Mouse (Mus musculus) stomach, embryonic 16.5 days (tissue): Measurements from ENCODE around the gene Fgf13. TPM values are rescaled to one million over a fixed set of nuclear protein-coding genes. Genes with fewer than 3 reads are reported as not detected.

Experiments
- ATAC-seq: fragments of 200-750 bp; cut with Nextera tagmentation; 2 replicates; pipeline ENCODE4 v1.8.0; 2017; ENCODE audit warnings: moderate number of reproducible peaks, moderate TSS enrichment; ENCODE audit not compliant: insufficient read depth, low FRiP score
- H3K27ac ChIP-seq: fragments of 300-500 bp; sonication (generic); 2 replicates; pipeline ENCODE4 v1.5.1; 2014; ENCODE audit warnings: low read length
- H3K27me3 ChIP-seq: fragments of 300-500 bp; sonication (generic); 2 replicates; pipeline ENCODE4 v1.6.1; 2014; ENCODE audit warnings: low read length, control low read depth, mixed read lengths; ENCODE audit not compliant: control insufficient read depth, insufficient read depth
- H3K36me3 ChIP-seq: fragments of 300-500 bp; sonication (generic); 2 replicates; pipeline ENCODE4 v1.6.1; 2014; ENCODE audit warnings: low read length; ENCODE audit not compliant: control insufficient read depth, insufficient read depth
- H3K4me1 ChIP-seq: fragments of 300-500 bp; sonication (generic); 2 replicates; pipeline ENCODE4 v1.6.1; 2014; ENCODE audit warnings: low read length, control low read depth, mixed read lengths; ENCODE audit not compliant: control insufficient read depth, insufficient read depth
- H3K4me2 ChIP-seq: fragments of 300-500 bp; sonication (generic); 2 replicates; pipeline ENCODE4 v1.6.1; 2014; ENCODE audit warnings: low read depth, low read length, mixed read lengths
- H3K4me3 ChIP-seq: fragments of 300-500 bp; sonication (generic); replicated peaks from 2 replicates; pipeline ENCODE4 v1.5.1; 2014; ENCODE audit warnings: mild to moderate bottlenecking, low read length
- H3K9ac ChIP-seq: fragments of 300-500 bp; sonication (generic); 2 replicates; pipeline ENCODE4 v1.6.1; 2014; ENCODE audit warnings: low read length
- H3K9me3 ChIP-seq: fragments of 300-500 bp; sonication (generic); replicated peaks from 2 replicates; pipeline ENCODE4 v1.6.1; 2016; ENCODE audit warnings: low read length, control low read depth; ENCODE audit not compliant: control insufficient read depth
- WGBS: fragments of 180-500 bp; shearing (Covaris S2); extraction: QIAGEN DNeasy Blood & Tissue Kit; methylation state at CpG from one replicate; pipeline ENCODE4 v1.1.7; 2014; 5-methylcytosine and 5-hydroxymethylcytosine counted together
- microRNA counts: library from miRNA; unstranded; fragments of <30 nt; microRNA quantifications from one replicate; lab custom pipeline; 2016
- microRNA-seq: library from miRNA; unstranded; fragments of <30 nt; microRNA quantifications from one replicate; pipeline ENCODE4, GENCODE M21; 2016
- polyA plus RNA-seq: library from polyadenylated mRNA; unstranded; fragments of >200 nt; fragmentation: Nextera tagmentation; extraction: Ambion mirVana; gene quantifications from 2 replicates; pipeline ENCODE4 v1.2.1, GENCODE M21; 2015

Fgf13 gene
- polyA plus RNA-seq, 1 experiment from 2014 or later = 31.3 TPM

DNA sequence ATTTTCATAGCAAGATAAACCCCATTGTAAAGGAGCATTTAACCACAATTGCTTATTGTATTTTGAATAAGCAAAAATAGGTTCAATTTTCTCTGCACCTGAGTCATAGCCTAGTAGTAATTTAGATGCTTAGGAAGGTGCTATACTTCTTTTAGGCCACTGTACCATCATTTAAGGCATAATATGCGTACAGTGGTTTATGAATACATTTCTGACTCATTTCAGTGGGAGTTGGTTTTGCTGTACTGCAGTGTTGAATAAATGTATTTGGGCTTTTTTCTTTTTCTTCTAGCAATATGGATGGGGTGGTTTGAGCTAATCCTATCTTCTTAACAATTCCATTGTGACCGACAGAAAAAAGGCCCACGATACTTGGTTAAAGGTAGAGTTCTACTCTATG lies 481.9 kb downstream of the Fgf13 start:
- ATAC-seq = no peak
- H3K4me3 ChIP-seq = no peak overlapping the region
- WGBS = 92% methylated on average over 3 of the region's 3 CpGs
- H3K27me3 ChIP-seq = no peaks in the 10 kb centered on the region
- H3K9me3 ChIP-seq = no peaks in the 10 kb centered on the region
- H3K36me3 ChIP-seq = no peaks in the 10 kb centered on the region
- H3K4me1 ChIP-seq = no peaks in the 10 kb centered on the region
- no peak overlapping the region for H3K4me2 ChIP-seq
- H3K9ac ChIP-seq = no peak overlapping the region
- H3K27ac ChIP-seq = no peak overlapping the region

DNA sequence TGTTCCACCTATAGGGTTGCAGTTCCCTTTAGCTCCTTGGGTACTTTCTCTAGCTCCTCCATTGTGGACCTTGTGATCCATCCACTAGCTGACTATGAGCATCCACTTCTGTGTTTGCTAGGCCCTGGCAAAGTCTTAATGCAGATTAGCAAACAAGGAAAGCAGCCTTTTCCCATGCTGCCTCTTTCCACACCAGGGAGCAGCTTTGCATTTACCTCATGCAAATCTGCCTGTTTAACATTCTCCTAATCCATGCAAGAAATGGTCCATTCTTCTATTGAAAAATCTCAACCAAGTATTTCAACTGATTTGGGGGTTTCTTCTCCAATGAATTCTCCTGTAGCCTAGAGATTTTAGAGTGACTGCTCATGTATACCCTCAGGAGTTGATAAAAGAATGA lies 487.4 kb downstream of the Fgf13 start:
- H3K4me3 ChIP-seq = no peak overlapping the region
- H3K36me3 ChIP-seq = no peaks in the 10 kb centered on the region
- H3K9me3 ChIP-seq = no peaks in the 10 kb centered on the region
- no peaks in the 10 kb centered on the region for H3K27me3 ChIP-seq
- no peak overlapping the region for H3K4me2 ChIP-seq
- ATAC-seq = no peak
- H3K27ac ChIP-seq = no peak overlapping the region
- no peaks in the 10 kb centered on the region for H3K4me1 ChIP-seq
- H3K9ac ChIP-seq = no peak overlapping the region

DNA sequence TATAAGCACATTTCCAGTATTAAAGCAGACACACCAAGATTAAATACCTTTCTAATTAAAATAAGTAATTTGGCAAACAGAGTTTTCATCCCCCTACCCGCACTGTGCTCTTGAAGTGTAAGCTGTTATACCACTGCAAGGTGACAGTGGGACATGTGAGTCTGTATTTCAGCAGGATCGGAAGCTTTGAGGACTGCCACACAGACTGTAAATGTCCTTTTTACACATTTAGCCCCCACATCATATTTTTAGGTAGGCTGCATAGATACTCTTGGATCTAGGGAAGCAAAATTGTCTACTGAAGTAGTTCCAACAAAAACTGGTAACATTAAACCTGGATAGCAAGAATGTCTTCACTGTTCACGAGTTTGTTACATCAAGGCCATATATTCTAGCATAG lies 495.8 kb downstream of the Fgf13 start:
- Histone ChIP-seq H3K36me3 (no peaks in the 10 kb centered on the region), H3K27ac (no peak overlapping the region), H3K9me3 (no peaks in the 10 kb centered on the region), H3K4me1 (no peaks in the 10 kb centered on the region), H3K4me2 (no peak overlapping the region), H3K27me3 (no peaks in the 10 kb centered on the region), H3K9ac (no peak overlapping the region), H3K4me3 (no peak overlapping the region)
- WGBS = 77% methylated on average over 3 of the region's 3 CpGs
- no peak for ATAC-seq

DNA sequence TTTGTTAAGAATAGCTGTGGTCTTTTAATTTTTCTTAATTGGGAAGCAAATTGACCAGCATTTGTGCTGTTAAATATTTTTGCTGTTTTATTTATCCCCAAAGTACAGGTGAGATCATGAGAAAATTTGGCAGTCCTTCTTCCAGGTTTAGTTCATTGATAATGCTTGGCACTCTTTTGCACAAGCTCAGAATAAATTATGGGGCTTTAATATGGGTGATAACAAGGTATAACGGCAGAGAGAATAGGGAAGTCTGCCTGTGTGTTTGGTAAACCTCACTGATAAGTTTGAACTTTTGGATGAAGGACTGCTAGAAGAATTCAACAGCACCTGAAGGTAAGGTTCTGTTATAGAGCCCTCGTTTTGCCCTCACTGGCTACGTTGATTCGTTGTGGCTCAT lies 504.7 kb downstream of the Fgf13 start:
- Histone ChIP-seq H3K4me1 (no peaks in the 10 kb centered on the region), H3K36me3 (no peaks in the 10 kb centered on the region), H3K9me3 (no peaks in the 10 kb centered on the region), H3K9ac (no peak overlapping the region), H3K27ac (no peak overlapping the region), H3K4me3 (no peak overlapping the region), H3K27me3 (no peaks in the 10 kb centered on the region), H3K4me2 (no peak overlapping the region)
- 59% methylated on average over 4 of the region's 4 CpGs for WGBS
- no peak for ATAC-seq

- H3K9me3 ChIP-seq = no peaks in the 10 kb centered on the region
- 58% methylated on average over 1 of the region's 1 CpGs for WGBS
These were observed 532.9 kb downstream of the Fgf13 start for GRCm38 (mm10) chrX:59034969-59035368.

More at GRCm38 (mm10) chrX:59034969-59035368, 532.9 kb downstream of the Fgf13 start:
- no peak overlapping the region for H3K4me3 ChIP-seq
- H3K27me3 ChIP-seq = no peaks in the 10 kb centered on the region
- H3K9ac ChIP-seq = no peak overlapping the region
- H3K4me1 ChIP-seq = no peaks in the 10 kb centered on the region
- H3K27ac ChIP-seq = no peak overlapping the region
- no peak for ATAC-seq
- no peak overlapping the region for H3K4me2 ChIP-seq
- no peaks in the 10 kb centered on the region for H3K36me3 ChIP-seq

MicroRNAs within 50 kb of the gene (microRNA counts, 519-probe panel; counts per million panel counts)
- microRNA mmu-miR-504 (lab: Ali Mortazavi, UCI) = 1,276 counts per million, percentile 10 among the panel's probes with 10 or more counts

Small RNA genes within 50 kb of the gene (microRNA-seq; reads per million reads assigned to microRNA genes)
- 4.5 reads per million, percentile 24 among the genes with 10 or more reads in this experiment for gene Mir504
